Mouse (Mus musculus): Measurements from ENCODE around the gene Iqcn. TPM values are rescaled to one million over a fixed set of nuclear protein-coding genes. Genes with fewer than 3 reads are reported as not detected.

Iqcn gene
- polyA plus RNA-seq, 1 experiment from 2014 or later, result not detected

- H3K9me3 ChIP-seq (ENCODE audit: control insufficient read depth, low read length), result no peaks in the 10 kb centered on the region
- peak overlapping the region; percentile 12; the same call in 1 of the 2 replicates for H3K27ac ChIP-seq (ENCODE audit: low read depth, low read length)
- H3K36me3 ChIP-seq (ENCODE audit: control insufficient read depth, insufficient read depth, low read length), result no peaks in the 10 kb centered on the region; the same call in 1 of the 2 replicates
- no peak overlapping the region; the same call in 1 of the 2 replicates for H3K9ac ChIP-seq (ENCODE audit: low read depth, low read length)
- no peak for ATAC-seq
- H3K4me1 ChIP-seq (ENCODE audit: control insufficient read depth, insufficient read depth, low read depth, low read length), result peaks cover 12% of the 10 kb centered on the region
- peak overlapping the region; percentile 85 for H3K4me2 ChIP-seq (ENCODE audit: low read length)
- 94% methylated on average over 4 of the region's 4 CpGs for WGBS
- no peak overlapping the region for H3K4me3 ChIP-seq (ENCODE audit: low read length)
- no peaks in the 10 kb centered on the region for H3K27me3 ChIP-seq (replicated peaks; ENCODE audit: control insufficient read depth, insufficient read depth, low read length)
Measured at GRCm38 (mm10) chr8:70674716-70675115, 28.5 kb upstream of the Iqcn start.

- H3K36me3 ChIP-seq (ENCODE audit: control insufficient read depth, insufficient read depth, low read length), result no peaks in the 10 kb centered on the region; the same call in 1 of the 2 replicates
- H3K4me2 ChIP-seq (ENCODE audit: low read length), result no peak overlapping the region
- H3K27me3 ChIP-seq (replicated peaks; ENCODE audit: control insufficient read depth, insufficient read depth, low read length), result no peaks in the 10 kb centered on the region
- H3K9me3 ChIP-seq (ENCODE audit: control insufficient read depth, low read length), result no peaks in the 10 kb centered on the region
- no peak for ATAC-seq
- H3K27ac ChIP-seq (ENCODE audit: low read depth, low read length), result no peak overlapping the region
- H3K4me1 ChIP-seq (ENCODE audit: control insufficient read depth, insufficient read depth, low read depth, low read length), result peaks cover 12% of the 10 kb centered on the region
- 100% methylated on average over 1 of the region's 1 CpGs for WGBS
- no peak overlapping the region for H3K9ac ChIP-seq (ENCODE audit: low read depth, low read length)
- H3K4me3 ChIP-seq (ENCODE audit: low read length), result no peak overlapping the region
Measured at GRCm38 (mm10) chr8:70675336-70675735, 27.9 kb upstream of the Iqcn start.

- Histone ChIP-seq H3K4me3 (ENCODE audit: low read length) (no peak overlapping the region), H3K4me1 (ENCODE audit: control insufficient read depth, insufficient read depth, low read depth, low read length) (peaks cover 12% of the 10 kb centered on the region), H3K36me3 (ENCODE audit: control insufficient read depth, insufficient read depth, low read length) (no peaks in the 10 kb centered on the region; the same call in 1 of the 2 replicates), H3K27ac (ENCODE audit: low read depth, low read length) (no peak overlapping the region), H3K27me3 (replicated peaks; ENCODE audit: control insufficient read depth, insufficient read depth, low read length) (no peaks in the 10 kb centered on the region), H3K9ac (ENCODE audit: low read depth, low read length) (0 out of 2 replicates have a peak overlapping the region, but pooled peaks have one; percentile 3), H3K9me3 (ENCODE audit: control insufficient read depth, low read length) (no peaks in the 10 kb centered on the region), H3K4me2 (ENCODE audit: low read length) (no peak overlapping the region)
- WGBS, result 93% methylated on average over 15 of the region's 15 CpGs
- ATAC-seq, result no peak
Measured at GRCm38 (mm10) chr8:70677451-70678080, 25.7 kb upstream of the Iqcn start.

GRCm38 (mm10) chr8:70678679-70679078 lies 24.6 kb upstream of the Iqcn start:
- H3K9ac ChIP-seq (ENCODE audit: low read depth, low read length), result no peak overlapping the region
- no peak for ATAC-seq
- H3K27me3 ChIP-seq (replicated peaks; ENCODE audit: control insufficient read depth, insufficient read depth, low read length), result no peaks in the 10 kb centered on the region
- no peak overlapping the region for H3K4me3 ChIP-seq (ENCODE audit: low read length)
- H3K36me3 ChIP-seq (ENCODE audit: control insufficient read depth, insufficient read depth, low read length), result no peaks in the 10 kb centered on the region; the same call in 1 of the 2 replicates
- H3K4me1 ChIP-seq (ENCODE audit: control insufficient read depth, insufficient read depth, low read depth, low read length), result peaks cover 12% of the 10 kb centered on the region
- no peak overlapping the region for H3K4me2 ChIP-seq (ENCODE audit: low read length)
- H3K27ac ChIP-seq (ENCODE audit: low read depth, low read length), result no peak overlapping the region
- H3K9me3 ChIP-seq (ENCODE audit: control insufficient read depth, low read length), result no peaks in the 10 kb centered on the region

GRCm38 (mm10) chr8:70679404-70679803 lies 23.9 kb upstream of the Iqcn start:
- WGBS, result 95% methylated on average over 4 of the region's 4 CpGs
- no peaks in the 10 kb centered on the region for H3K9me3 ChIP-seq (ENCODE audit: control insufficient read depth, low read length)
- H3K4me1 ChIP-seq (ENCODE audit: control insufficient read depth, insufficient read depth, low read depth, low read length), result peaks cover 8% of the 10 kb centered on the region
- no peak overlapping the region for H3K27ac ChIP-seq (ENCODE audit: low read depth, low read length)
- H3K36me3 ChIP-seq (ENCODE audit: control insufficient read depth, insufficient read depth, low read length), result no peaks in the 10 kb centered on the region; the same call in 1 of the 2 replicates
- no peaks in the 10 kb centered on the region for H3K27me3 ChIP-seq (replicated peaks; ENCODE audit: control insufficient read depth, insufficient read depth, low read length)
- ATAC-seq, result no peak
- no peak overlapping the region for H3K4me2 ChIP-seq (ENCODE audit: low read length)
- no peak overlapping the region for H3K9ac ChIP-seq (ENCODE audit: low read depth, low read length)
- no peak overlapping the region for H3K4me3 ChIP-seq (ENCODE audit: low read length)

- Histone ChIP-seq H3K27me3 (replicated peaks; ENCODE audit: control insufficient read depth, insufficient read depth, low read length) (no peaks in the 10 kb centered on the region), H3K9ac (ENCODE audit: low read depth, low read length) (no peak overlapping the region), H3K27ac (ENCODE audit: low read depth, low read length) (no peak overlapping the region), H3K36me3 (ENCODE audit: control insufficient read depth, insufficient read depth, low read length) (no peaks in the 10 kb centered on the region; the same call in 1 of the 2 replicates), H3K9me3 (ENCODE audit: control insufficient read depth, low read length) (no peaks in the 10 kb centered on the region), H3K4me3 (ENCODE audit: low read length) (no peak overlapping the region), H3K4me1 (ENCODE audit: control insufficient read depth, insufficient read depth, low read depth, low read length) (peaks cover 5% of the 10 kb centered on the region), H3K4me2 (ENCODE audit: low read length) (no peak overlapping the region)
- 91% methylated on average over 3 of the region's 3 CpGs for WGBS
- no peak for ATAC-seq
Measured at GRCm38 (mm10) chr8:70680039-70680438, 23.2 kb upstream of the Iqcn start.

GRCm38 (mm10) chr8:70681410-70681809 lies 21.8 kb upstream of the Iqcn start:
- no peaks in the 10 kb centered on the region; the same call in 1 of the 2 replicates for H3K36me3 ChIP-seq (ENCODE audit: control insufficient read depth, insufficient read depth, low read length)
- H3K27me3 ChIP-seq (replicated peaks; ENCODE audit: control insufficient read depth, insufficient read depth, low read length), result no peaks in the 10 kb centered on the region
- H3K4me3 ChIP-seq (ENCODE audit: low read length), result no peak overlapping the region
- no peaks in the 10 kb centered on the region for H3K9me3 ChIP-seq (ENCODE audit: control insufficient read depth, low read length)
- H3K27ac ChIP-seq (ENCODE audit: low read depth, low read length), result no peak overlapping the region
- H3K4me1 ChIP-seq (ENCODE audit: control insufficient read depth, insufficient read depth, low read depth, low read length), result peaks cover 5% of the 10 kb centered on the region
- 79% methylated on average over 3 of the region's 3 CpGs for WGBS
- no peak for ATAC-seq
- no peak overlapping the region for H3K4me2 ChIP-seq (ENCODE audit: low read length)
- H3K9ac ChIP-seq (ENCODE audit: low read depth, low read length), result no peak overlapping the region

- Histone ChIP-seq H3K9ac (ENCODE audit: low read depth, low read length) (peak overlapping the region; percentile 12; the same call in 1 of the 2 replicates), H3K4me2 (ENCODE audit: low read length) (no peak overlapping the region), H3K4me3 (ENCODE audit: low read length) (no peak overlapping the region), H3K9me3 (ENCODE audit: control insufficient read depth, low read length) (no peaks in the 10 kb centered on the region), H3K27me3 (replicated peaks; ENCODE audit: control insufficient read depth, insufficient read depth, low read length) (no peaks in the 10 kb centered on the region), H3K27ac (ENCODE audit: low read depth, low read length) (no peak overlapping the region), H3K36me3 (ENCODE audit: control insufficient read depth, insufficient read depth, low read length) (no peaks in the 10 kb centered on the region; the same call in 1 of the 2 replicates), H3K4me1 (ENCODE audit: control insufficient read depth, insufficient read depth, low read depth, low read length) (peaks cover 5% of the 10 kb centered on the region)
- ATAC-seq, result no peak
- 10% methylated on average over 19 of the region's 19 CpGs for WGBS
Measured at GRCm38 (mm10) chr8:70682193-70682592, 21.1 kb upstream of the Iqcn start.

- Histone ChIP-seq H3K9ac (ENCODE audit: low read depth, low read length) (no peak overlapping the region), H3K27me3 (replicated peaks; ENCODE audit: control insufficient read depth, insufficient read depth, low read length) (no peaks in the 10 kb centered on the region), H3K27ac (ENCODE audit: low read depth, low read length) (no peak overlapping the region), H3K36me3 (ENCODE audit: control insufficient read depth, insufficient read depth, low read length) (no peaks in the 10 kb centered on the region; the same call in 1 of the 2 replicates), H3K4me3 (ENCODE audit: low read length) (no peak overlapping the region), H3K4me1 (ENCODE audit: control insufficient read depth, insufficient read depth, low read depth, low read length) (peaks cover 5% of the 10 kb centered on the region), H3K4me2 (ENCODE audit: low read length) (no peak overlapping the region), H3K9me3 (ENCODE audit: control insufficient read depth, low read length) (no peaks in the 10 kb centered on the region)
- WGBS, result 69% methylated on average over 3 of the region's 3 CpGs
- no peak for ATAC-seq
Measured at GRCm38 (mm10) chr8:70682692-70683091, 20.6 kb upstream of the Iqcn start.
